Mouse (Mus musculus): ENCODE data around the gene Cpn1.

DNA sequence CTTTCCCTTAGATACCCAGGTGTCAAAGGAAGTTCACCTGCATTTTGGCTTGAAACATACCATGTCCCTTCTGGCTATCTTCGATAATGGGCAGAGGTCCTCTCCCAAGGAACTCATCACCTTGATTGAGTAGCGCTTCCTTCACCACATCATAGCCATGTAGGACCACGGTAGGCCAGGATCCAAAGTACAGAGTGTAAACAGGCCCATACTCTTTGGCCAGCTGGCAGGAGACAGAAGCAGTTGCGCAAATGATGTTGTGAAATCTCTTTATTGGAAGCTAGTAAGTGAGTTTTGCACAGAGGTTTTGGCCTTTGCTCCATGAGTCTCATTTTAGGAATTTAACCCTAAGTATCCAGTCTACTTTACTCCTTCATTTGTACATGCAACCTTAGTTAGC lies 35.1 kb upstream of the Cpn1 start:
- TF ChIP-seq EP300 (IDR thresholded peaks at IDR 0.05; ENCODE audit: low read depth) = no peak
- no peak for TF ChIP-seq CTCF (IDR thresholded peaks at IDR 0.05; ENCODE audit: low read depth)

Measured in heart, postnatal 0 days (tissue).